Mouse (Mus musculus) gastrocnemius, adult 2 months (tissue): ENCODE results near the gene Pcx. TPM values are rescaled to one million over a fixed set of nuclear protein-coding genes. Genes with fewer than 3 reads are reported as not detected.

Source experiments
- DNase-seq: peaks from one replicate; pipeline ENCODE4 v3.0.0; 2022
- H3K27ac ChIP-seq: fragments of 200-600 bp; 2 replicates; pipeline ENCODE4 v1.8.1; 2022; ENCODE audit warnings: mild to moderate bottlenecking
- H3K4me3 ChIP-seq: fragments of 200-600 bp; 2 replicates; pipeline ENCODE4 v1.8.1; 2022; ENCODE audit warnings: mild to moderate bottlenecking, moderate library complexity
- CTCF ChIP-seq: fragments of 200-600 bp; IDR thresholded peaks from 2 replicates; pipeline ENCODE4 v1.8.1; 2022; ENCODE audit warnings: antibody characterized with exemption, mild to moderate bottlenecking, moderate library complexity
- intact Hi-C: fragments of 180-260 bp; cut with DNase I; formaldehyde crosslinking; loops from one replicate; pipeline ENCODE4 v1.15.1; 2025
- total RNA-seq, 2 experiments: library from RNA; stranded (reverse); gene quantifications; 2 replicates each; pipeline ENCODE4 v1.2.3; 2021

Pcx gene
- total RNA-seq, 2 experiments from 2014 or later = 94.6 to 119 TPM

- intact Hi-C loops = no loop called here
- peak overlapping the region; percentile 48 for H3K27ac ChIP-seq
- H3K4me3 ChIP-seq = no peak overlapping the region
These were observed 49.9 kb downstream of the Pcx start for GRCm38 (mm10) chr19:4560205-4560604.

GRCm38 (mm10) chr19:4565678-4566077, 55.4 kb downstream of the Pcx start:
- DNase-seq = no peak
- H3K4me3 ChIP-seq = no peak overlapping the region
- H3K27ac ChIP-seq = no peak overlapping the region
- TF ChIP-seq CTCF = no peak
- intact Hi-C loops = no loop called here

More at GRCm38 (mm10) chr19:4560205-4560604, 49.9 kb downstream of the Pcx start:
- no peak for TF ChIP-seq CTCF
- DNase-seq = no peak

- Histone ChIP-seq H3K4me3 (no peak overlapping the region), H3K27ac (no peak overlapping the region)
- no peak for TF ChIP-seq CTCF
- intact Hi-C loops = no loop called here
- DNase-seq = no peak
These were observed 56.6 kb downstream of the Pcx start for GRCm38 (mm10) chr19:4566880-4567279.

GRCm38 (mm10) chr19:4567665-4568064, 57.4 kb downstream of the Pcx start:
- no peak for DNase-seq
- TF ChIP-seq CTCF = no peak
- Histone ChIP-seq H3K4me3 (no peak overlapping the region), H3K27ac (no peak overlapping the region)
- intact Hi-C loops = no loop called here

GRCm38 (mm10) chr19:4568832-4569231, 58.6 kb downstream of the Pcx start:
- H3K4me3 ChIP-seq = no peak overlapping the region
- TF ChIP-seq CTCF = no peak
- DNase-seq = no peak
- H3K27ac ChIP-seq = no peak overlapping the region
- intact Hi-C loops = no loop called here

- intact Hi-C loops = no loop called here
- TF ChIP-seq CTCF = no peak
- DNase-seq = no peak
- no peak overlapping the region for H3K27ac ChIP-seq
- H3K4me3 ChIP-seq = no peak overlapping the region
These were observed 59.3 kb downstream of the Pcx start for GRCm38 (mm10) chr19:4569356-4570236.

- intact Hi-C loops = no loop called here
- DNase-seq = no peak
- H3K27ac ChIP-seq = no peak overlapping the region
- no peak overlapping the region for H3K4me3 ChIP-seq
- no peak for TF ChIP-seq CTCF
These were observed 60.0 kb downstream of the Pcx start for GRCm38 (mm10) chr19:4570237-4570613.

- Histone ChIP-seq H3K27ac (no peak overlapping the region), H3K4me3 (no peak overlapping the region)
- TF ChIP-seq CTCF = no peak
- no peak for DNase-seq
- intact Hi-C loops = no loop called here
These were observed 60.5 kb downstream of the Pcx start for GRCm38 (mm10) chr19:4570815-4571214.

- Histone ChIP-seq H3K27ac (no peak overlapping the region), H3K4me3 (no peak overlapping the region)
- DNase-seq = no peak
- intact Hi-C loops = no loop called here
- TF ChIP-seq CTCF = no peak
These were observed 61.4 kb downstream of the Pcx start for GRCm38 (mm10) chr19:4571658-4572057.

- H3K4me3 ChIP-seq = no peak overlapping the region
- DNase-seq = no peak
- intact Hi-C loops = no loop called here
- TF ChIP-seq CTCF = no peak
- no peak overlapping the region for H3K27ac ChIP-seq
These were observed 61.8 kb downstream of the Pcx start for GRCm38 (mm10) chr19:4572061-4572460.

GRCm38 (mm10) chr19:4572467-4572866, 62.2 kb downstream of the Pcx start:
- no peak for DNase-seq
- Histone ChIP-seq H3K27ac (no peak overlapping the region), H3K4me3 (no peak overlapping the region)
- intact Hi-C loops = no loop called here
- no peak for TF ChIP-seq CTCF

GRCm38 (mm10) chr19:4573241-4573640, 63.0 kb downstream of the Pcx start:
- Histone ChIP-seq H3K4me3 (no peak overlapping the region), H3K27ac (no peak overlapping the region)
- TF ChIP-seq CTCF = peak; percentile 35
- DNase-seq = no peak
- intact Hi-C loops = no loop called here

GRCm38 (mm10) chr19:4578799-4579198, 68.5 kb downstream of the Pcx start:
- TF ChIP-seq CTCF = no peak
- intact Hi-C loops = loop anchor here (5.0 kb wide), 2 partner anchors 36 to 66 kb away; partner anchors contain the start of gene Pcx
- H3K4me3 ChIP-seq = no peak overlapping the region
- peak overlapping the region; percentile 67 for H3K27ac ChIP-seq
- DNase-seq = peak; percentile 64

GRCm38 (mm10) chr19:4579296-4579695, 69.0 kb downstream of the Pcx start:
- intact Hi-C loops = loop anchor here (5.0 kb wide), 2 partner anchors 37 to 67 kb away; partner anchors contain the start of gene Pcx
- Histone ChIP-seq H3K4me3 (no peak overlapping the region), H3K27ac (peak overlapping the region; percentile 67)
- no peak for DNase-seq
- TF ChIP-seq CTCF = no peak
